Mouse (Mus musculus): ENCODE measurements at regions not wholly inside any gene's neighbourhood (a gene's known extent, or its start where the extent isn't known, plus 50 kb on each side); places are given as distances from the start of the nearest gene placed in this dataset.

DNA sequence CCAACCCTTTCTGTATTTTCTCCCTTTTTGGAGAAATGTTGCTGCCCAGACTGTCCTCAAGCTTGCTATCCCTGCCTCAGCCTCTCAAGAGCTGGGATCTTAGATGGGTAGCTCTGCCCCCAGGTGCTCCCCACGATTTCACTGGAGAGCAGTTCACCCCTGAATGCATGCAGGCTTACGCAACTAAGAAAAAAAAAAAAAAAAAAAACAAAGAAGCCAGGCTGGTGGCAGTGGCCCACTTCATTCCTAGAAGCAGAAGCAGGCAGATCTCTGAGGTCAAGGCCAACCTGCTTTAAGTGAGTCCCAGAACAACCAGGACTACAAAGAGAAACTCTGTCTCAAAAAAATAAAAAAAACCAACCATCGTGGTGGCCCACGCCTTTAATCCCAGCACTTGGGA is 51.2 kb upstream of the Fbxo11 start:
- Histone ChIP-seq H3K4me1 (no peaks in the 10 kb centered on the region), H3K27me3 (no peaks in the 10 kb centered on the region), H3K4me3 (replicated peaks) (no peak overlapping the region), H3K4me2 (no peak overlapping the region), H3K36me3 (replicated peaks) (no peaks in the 10 kb centered on the region), H3K9ac (no peak overlapping the region), H3K27ac (no peak overlapping the region), H3K9me3 (no peaks in the 10 kb centered on the region)
- ATAC-seq (ENCODE audit: low FRiP score): no peak
- 91% methylated on average over 4 of the region's 4 CpGs for WGBS

DNA sequence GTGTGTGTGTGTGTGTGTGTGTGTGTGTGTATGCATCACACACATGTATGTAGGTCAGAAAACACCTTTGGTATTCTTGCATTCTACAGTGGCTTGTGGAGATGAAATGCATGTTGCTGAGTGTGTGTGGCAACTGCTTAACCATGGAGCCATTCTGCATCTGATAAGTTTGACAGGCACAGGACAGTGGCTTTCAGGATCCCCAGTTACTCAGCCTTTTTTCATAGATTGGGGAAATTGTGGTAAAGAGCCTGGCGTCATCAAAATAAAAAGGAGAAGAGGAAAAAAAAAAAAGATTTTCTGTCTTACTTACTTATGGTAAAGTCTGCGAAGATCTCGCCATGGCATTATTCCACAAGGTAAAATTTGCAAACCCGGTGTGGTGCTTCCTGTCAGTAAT is 53.6 kb upstream of the Fbxo11 start:
- H3K36me3 ChIP-seq (replicated peaks): no peaks in the 10 kb centered on the region
- no peak overlapping the region for H3K4me2 ChIP-seq
- no peak for ATAC-seq (ENCODE audit: low FRiP score)
- H3K27ac ChIP-seq: no peak overlapping the region
- no peak overlapping the region for H3K4me3 ChIP-seq (replicated peaks)
- no peak overlapping the region for H3K9ac ChIP-seq
- 88% methylated on average over 4 of the region's 4 CpGs for WGBS
- no peaks in the 10 kb centered on the region for H3K27me3 ChIP-seq
- no peaks in the 10 kb centered on the region for H3K9me3 ChIP-seq
- no peaks in the 10 kb centered on the region for H3K4me1 ChIP-seq

DNA sequence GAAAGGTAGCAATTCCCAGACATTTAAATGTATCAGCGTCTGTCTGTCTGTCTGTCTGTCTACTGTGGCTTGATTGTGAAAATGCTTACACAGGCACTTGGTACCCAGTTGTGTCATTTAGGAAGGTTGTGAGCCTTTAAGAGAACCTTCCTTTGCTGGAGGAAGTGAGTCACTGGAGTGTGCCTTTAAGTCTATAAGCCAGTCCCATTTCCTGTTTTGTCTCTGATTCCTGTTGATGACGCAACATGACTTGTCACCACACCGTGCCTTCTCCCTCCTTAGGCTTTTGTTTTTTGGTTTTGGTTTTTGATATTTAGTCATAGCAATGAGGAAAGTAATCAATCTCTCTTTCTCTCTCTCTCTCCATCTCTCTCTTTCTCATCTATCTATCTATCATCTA is 58.6 kb upstream of the Fbxo11 start:
- Histone ChIP-seq H3K4me2 (no peak overlapping the region), H3K9me3 (no peaks in the 10 kb centered on the region), H3K27me3 (no peaks in the 10 kb centered on the region), H3K4me3 (replicated peaks) (no peak overlapping the region), H3K9ac (no peak overlapping the region), H3K4me1 (no peaks in the 10 kb centered on the region), H3K27ac (no peak overlapping the region), H3K36me3 (replicated peaks) (no peaks in the 10 kb centered on the region)
- WGBS: 93% methylated on average over 3 of the region's 3 CpGs
- no peak for ATAC-seq (ENCODE audit: low FRiP score)

DNA sequence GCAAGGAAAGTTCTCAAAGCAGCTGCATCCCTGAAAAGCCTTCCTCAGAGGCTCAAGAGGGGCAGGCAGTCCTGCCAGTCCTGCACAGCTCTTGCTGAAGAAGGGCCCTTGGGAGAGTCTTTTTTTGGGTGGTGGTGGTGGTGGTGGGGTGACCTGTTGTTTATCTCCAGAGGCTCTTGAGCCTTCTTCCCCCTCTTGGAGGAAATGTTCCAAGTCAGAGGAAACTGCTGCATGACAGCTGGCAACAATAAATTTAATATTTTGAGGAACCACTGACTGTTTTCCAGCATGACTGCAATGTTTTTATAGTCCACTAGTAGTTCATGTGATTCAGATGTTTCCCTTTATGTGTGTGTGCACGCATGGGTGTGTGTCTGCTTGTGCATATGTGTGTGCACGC is 62.0 kb upstream of the Fbxo11 start:
- H3K4me3 ChIP-seq (replicated peaks): no peak overlapping the region
- H3K27ac ChIP-seq: no peak overlapping the region
- no peaks in the 10 kb centered on the region for H3K27me3 ChIP-seq
- no peaks in the 10 kb centered on the region for H3K36me3 ChIP-seq (replicated peaks)
- H3K4me2 ChIP-seq: no peak overlapping the region
- no peaks in the 10 kb centered on the region for H3K4me1 ChIP-seq
- no peak for ATAC-seq (ENCODE audit: low FRiP score)
- H3K9ac ChIP-seq: no peak overlapping the region
- whole genome bisulfite sequencing: 94% methylated on average over 2 of the region's 2 CpGs
- H3K9me3 ChIP-seq: no peaks in the 10 kb centered on the region

DNA sequence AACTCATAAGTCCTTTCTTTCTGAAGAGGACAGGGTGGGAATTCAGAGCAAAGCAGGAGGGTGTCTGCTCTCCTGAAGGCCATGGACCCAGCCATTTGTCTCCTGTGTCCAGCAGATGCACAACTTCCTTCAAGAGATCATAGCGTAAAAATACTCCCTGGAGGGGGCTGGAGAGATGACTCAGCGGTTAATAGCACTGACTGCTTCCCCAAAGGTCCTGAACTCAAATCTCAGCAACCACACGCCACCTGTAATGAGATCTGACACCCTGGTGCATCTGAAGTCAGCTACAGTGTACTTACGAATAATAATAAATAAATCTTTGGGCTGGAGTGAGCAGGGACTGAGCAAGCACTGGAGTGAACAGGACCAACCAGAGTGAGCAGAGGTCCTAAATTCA is 66.2 kb upstream of the Fbxo11 start:
- no peaks in the 10 kb centered on the region for H3K4me1 ChIP-seq
- no peak for ATAC-seq (ENCODE audit: low FRiP score)
- WGBS: 85% methylated on average over 4 of the region's 4 CpGs
- no peak overlapping the region for H3K4me3 ChIP-seq (replicated peaks)
- H3K27me3 ChIP-seq: no peaks in the 10 kb centered on the region
- H3K9me3 ChIP-seq: no peaks in the 10 kb centered on the region
- no peak overlapping the region for H3K4me2 ChIP-seq
- H3K27ac ChIP-seq: no peak overlapping the region
- H3K36me3 ChIP-seq (replicated peaks): no peaks in the 10 kb centered on the region
- no peak overlapping the region for H3K9ac ChIP-seq

DNA sequence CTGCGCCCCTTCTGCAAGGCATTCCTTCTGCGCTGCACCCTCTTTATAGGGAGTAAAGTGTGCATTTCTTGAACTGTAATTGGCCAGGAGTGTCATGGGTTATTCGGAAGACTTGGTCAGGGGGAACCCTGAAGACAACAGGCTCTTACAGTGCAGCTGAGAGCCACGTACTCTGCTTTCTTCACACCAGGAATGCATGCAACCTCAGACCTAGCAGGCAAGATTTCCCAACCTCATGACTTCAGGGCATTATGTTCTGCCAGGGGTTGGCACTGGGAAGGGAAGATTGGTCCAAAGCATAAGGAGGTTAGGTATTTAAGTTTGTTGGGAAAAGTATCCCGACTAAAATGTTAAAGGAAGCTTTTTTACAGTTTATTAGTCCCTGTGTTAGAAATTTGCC is 66.9 kb upstream of the Fbxo11 start:
- H3K4me3 ChIP-seq (replicated peaks): no peak overlapping the region
- WGBS: 86% methylated on average over 5 of the region's 5 CpGs
- no peak overlapping the region for H3K9ac ChIP-seq
- no peak overlapping the region for H3K4me2 ChIP-seq
- no peak overlapping the region for H3K27ac ChIP-seq
- no peaks in the 10 kb centered on the region for H3K36me3 ChIP-seq (replicated peaks)
- no peak for ATAC-seq (ENCODE audit: low FRiP score)
- no peaks in the 10 kb centered on the region for H3K27me3 ChIP-seq
- no peaks in the 10 kb centered on the region for H3K4me1 ChIP-seq
- no peaks in the 10 kb centered on the region for H3K9me3 ChIP-seq

DNA sequence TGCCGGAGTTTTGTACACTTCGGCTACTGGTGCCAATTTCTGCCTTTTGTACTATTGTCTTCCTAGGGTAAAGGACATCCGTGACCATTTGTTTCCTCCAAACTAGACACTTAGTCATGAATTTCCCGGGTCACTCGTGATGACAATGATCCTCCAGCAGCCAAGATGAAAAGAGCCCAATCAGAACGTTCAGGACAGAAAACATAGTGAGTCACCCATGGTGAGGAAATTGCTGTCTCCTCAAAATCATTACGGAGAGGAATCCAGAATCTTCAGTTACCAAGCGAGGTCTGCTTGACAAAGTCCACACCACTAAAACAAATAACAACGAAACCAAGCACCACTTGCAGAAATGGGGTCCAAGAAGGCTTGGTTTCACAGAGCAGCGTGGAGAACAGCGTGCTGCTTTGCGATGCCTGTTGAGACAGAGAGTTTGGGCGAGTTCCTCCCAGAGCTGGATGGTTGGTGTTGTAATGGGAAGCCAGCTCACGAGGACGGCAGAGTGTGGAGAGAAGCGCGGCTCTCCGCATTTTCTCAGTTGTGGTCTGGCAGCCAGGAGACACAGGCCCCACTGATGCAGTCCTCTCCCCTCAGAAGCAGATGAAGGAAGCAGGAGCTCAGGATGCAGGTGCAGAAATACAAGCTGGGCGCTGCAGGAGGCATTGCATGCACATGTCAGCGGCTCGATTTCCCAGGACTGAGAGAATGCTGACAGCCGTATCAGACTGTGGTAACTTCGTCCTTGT is 67.7 kb upstream of the Fbxo11 start:
- no peak for ATAC-seq (ENCODE audit: low FRiP score)
- no peak overlapping the region for H3K4me2 ChIP-seq
- no peak overlapping the region for H3K27ac ChIP-seq
- no peak overlapping the region for H3K9ac ChIP-seq
- no peaks in the 10 kb centered on the region for H3K27me3 ChIP-seq
- H3K4me1 ChIP-seq: no peaks in the 10 kb centered on the region
- no peaks in the 10 kb centered on the region for H3K36me3 ChIP-seq (replicated peaks)
- WGBS: 82% methylated on average over 23 of the region's 23 CpGs
- H3K9me3 ChIP-seq: no peaks in the 10 kb centered on the region
- no peak overlapping the region for H3K4me3 ChIP-seq (replicated peaks)

DNA sequence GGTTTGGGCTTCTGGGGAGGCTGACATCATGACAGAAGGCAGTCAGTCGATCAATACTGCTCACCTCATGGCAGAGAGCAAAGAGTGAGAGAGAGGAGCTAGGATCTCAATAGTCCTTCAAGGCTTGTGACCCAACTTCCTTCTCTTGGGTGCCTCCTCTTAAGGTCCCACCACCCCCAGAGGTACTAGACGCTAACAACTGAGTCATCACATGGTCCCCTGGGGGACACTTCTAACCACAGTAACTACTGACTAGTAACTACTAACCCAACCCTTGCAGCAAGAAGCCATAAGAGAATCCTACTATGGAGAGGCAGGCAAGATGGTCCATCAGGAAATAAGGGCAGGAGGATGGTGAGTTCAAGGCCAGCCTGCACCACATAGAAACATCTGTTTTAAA is 69.5 kb upstream of the Fbxo11 start:
- 90% methylated on average over 2 of the region's 2 CpGs for WGBS
- H3K9me3 ChIP-seq: no peaks in the 10 kb centered on the region
- H3K4me2 ChIP-seq: no peak overlapping the region
- H3K36me3 ChIP-seq (replicated peaks): no peaks in the 10 kb centered on the region
- ATAC-seq (ENCODE audit: low FRiP score): no peak
- no peaks in the 10 kb centered on the region for H3K27me3 ChIP-seq
- no peak overlapping the region for H3K27ac ChIP-seq
- no peaks in the 10 kb centered on the region for H3K4me1 ChIP-seq
- no peak overlapping the region for H3K9ac ChIP-seq
- H3K4me3 ChIP-seq (replicated peaks): no peak overlapping the region

DNA sequence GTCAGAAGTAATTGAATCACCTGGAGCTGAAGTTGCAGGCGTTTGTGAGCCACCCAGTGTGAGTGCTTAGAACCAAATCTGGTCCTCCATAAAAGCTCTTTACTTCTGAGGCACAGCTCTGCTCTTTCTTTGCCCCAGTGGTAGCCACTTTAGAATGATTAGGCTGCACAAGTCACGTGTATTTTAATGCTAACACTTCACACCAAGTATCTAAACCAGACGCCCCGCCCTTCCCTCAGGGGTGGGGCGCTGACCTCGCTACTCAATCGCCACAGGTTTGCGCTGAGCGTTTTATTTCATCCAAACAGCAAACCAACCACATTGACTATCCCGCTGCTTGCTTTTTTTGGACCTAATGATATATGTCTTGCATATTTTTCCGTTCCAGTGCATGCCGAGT is 76.4 kb upstream of the Fbxo11 start:
- H3K27me3 ChIP-seq: no peaks in the 10 kb centered on the region
- no peak for ATAC-seq (ENCODE audit: low FRiP score)

DNA sequence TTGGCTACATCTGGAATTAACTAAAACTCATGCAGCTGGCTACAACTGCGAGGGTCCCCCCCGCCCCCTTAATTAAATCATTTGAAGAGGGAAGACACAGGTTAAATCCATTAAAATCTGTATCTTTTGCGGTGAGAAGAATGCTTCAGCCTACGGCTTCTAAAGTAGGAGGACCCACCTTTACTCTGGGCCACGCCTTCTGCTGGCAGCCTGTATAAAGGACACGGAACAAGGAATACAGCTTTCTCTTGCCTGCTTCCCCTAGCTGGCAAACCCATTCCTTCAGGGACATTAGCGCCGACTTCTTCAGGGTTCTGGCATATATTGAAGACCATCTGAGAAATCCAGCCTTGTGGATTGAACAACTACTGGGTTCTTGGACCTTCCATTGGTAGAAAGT is 76.9 kb upstream of the Fbxo11 start:
- Histone ChIP-seq H3K4me3 (replicated peaks) (no peak overlapping the region), H3K9ac (no peak overlapping the region), H3K4me2 (no peak overlapping the region), H3K4me1 (no peaks in the 10 kb centered on the region), H3K27ac (no peak overlapping the region), H3K27me3 (no peaks in the 10 kb centered on the region), H3K9me3 (no peaks in the 10 kb centered on the region), H3K36me3 (replicated peaks) (no peaks in the 10 kb centered on the region)
- WGBS: 54% methylated on average over 8 of the region's 8 CpGs
- ATAC-seq (ENCODE audit: low FRiP score): no peak

More for the DNA sequence above, 76.4 kb upstream of the Fbxo11 start:
- Histone ChIP-seq H3K9ac (no peak overlapping the region), H3K4me3 (replicated peaks) (no peak overlapping the region), H3K27ac (no peak overlapping the region), H3K9me3 (no peaks in the 10 kb centered on the region), H3K36me3 (replicated peaks) (no peaks in the 10 kb centered on the region), H3K4me2 (no peak overlapping the region), H3K4me1 (no peaks in the 10 kb centered on the region)
- 49% methylated on average over 12 of the region's 12 CpGs for WGBS

DNA sequence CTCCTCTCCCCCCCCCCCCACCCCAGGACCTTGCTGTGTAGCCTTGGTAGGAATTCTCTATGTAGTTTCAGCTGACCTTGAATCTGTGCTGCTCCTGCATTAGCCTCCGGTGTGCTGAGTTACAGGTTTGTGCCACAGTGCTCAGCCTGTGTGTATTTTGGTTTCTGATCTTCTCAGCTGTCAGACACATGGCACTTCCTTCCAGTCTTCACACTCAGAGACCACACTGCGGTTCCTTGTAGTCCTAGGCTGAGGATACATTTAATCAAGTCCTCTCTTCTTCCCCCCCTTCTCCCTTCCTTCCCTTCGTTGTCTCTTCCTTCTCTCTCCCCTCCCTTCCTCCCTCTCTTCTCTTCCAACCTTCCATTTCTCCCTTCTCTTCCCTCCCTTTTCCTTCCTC is 77.7 kb upstream of the Fbxo11 start:
- no peak overlapping the region for H3K9ac ChIP-seq
- no peaks in the 10 kb centered on the region for H3K36me3 ChIP-seq (replicated peaks)
- H3K4me1 ChIP-seq: no peaks in the 10 kb centered on the region
- H3K27ac ChIP-seq: no peak overlapping the region
- 82% methylated on average over 3 of the region's 3 CpGs for WGBS
- no peak for ATAC-seq (ENCODE audit: low FRiP score)
- no peaks in the 10 kb centered on the region for H3K9me3 ChIP-seq
- H3K4me2 ChIP-seq: no peak overlapping the region
- H3K27me3 ChIP-seq: no peaks in the 10 kb centered on the region
- H3K4me3 ChIP-seq (replicated peaks): no peak overlapping the region

DNA sequence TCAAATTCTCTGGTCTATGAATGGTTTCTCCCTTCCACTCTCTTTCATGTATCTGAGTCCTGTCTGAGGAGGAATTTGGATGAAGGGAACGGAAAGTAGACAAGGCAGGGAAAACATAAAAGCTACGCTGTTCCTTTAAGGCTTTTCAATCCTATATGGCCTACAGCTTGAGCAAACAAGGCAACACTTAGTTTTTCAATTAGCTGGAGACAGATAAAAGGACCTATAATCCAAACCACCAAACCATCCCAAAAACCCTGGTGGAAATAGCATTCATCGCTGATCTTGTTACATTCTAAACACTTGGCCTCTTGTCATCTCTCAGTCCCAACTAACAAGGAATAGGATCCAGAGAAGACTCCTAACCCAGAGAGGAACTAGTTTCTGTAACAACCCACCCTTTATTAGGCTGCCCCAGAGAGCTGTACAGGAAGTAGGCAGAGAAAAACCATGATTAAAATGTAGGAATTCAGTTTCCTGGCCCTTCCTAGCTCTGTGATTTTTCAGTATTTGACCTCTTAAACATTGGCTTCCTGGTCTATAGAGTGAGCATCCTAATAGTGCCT is 78.4 kb upstream of the Fbxo11 start:
- Histone ChIP-seq H3K9ac (no peak overlapping the region), H3K27ac (no peak overlapping the region), H3K4me1 (no peaks in the 10 kb centered on the region), H3K27me3 (no peaks in the 10 kb centered on the region), H3K36me3 (replicated peaks) (no peaks in the 10 kb centered on the region), H3K4me2 (no peak overlapping the region), H3K9me3 (no peaks in the 10 kb centered on the region), H3K4me3 (replicated peaks) (no peak overlapping the region)
- ATAC-seq (ENCODE audit: low FRiP score): no peak
- 83% methylated on average over 3 of the region's 3 CpGs for WGBS

DNA sequence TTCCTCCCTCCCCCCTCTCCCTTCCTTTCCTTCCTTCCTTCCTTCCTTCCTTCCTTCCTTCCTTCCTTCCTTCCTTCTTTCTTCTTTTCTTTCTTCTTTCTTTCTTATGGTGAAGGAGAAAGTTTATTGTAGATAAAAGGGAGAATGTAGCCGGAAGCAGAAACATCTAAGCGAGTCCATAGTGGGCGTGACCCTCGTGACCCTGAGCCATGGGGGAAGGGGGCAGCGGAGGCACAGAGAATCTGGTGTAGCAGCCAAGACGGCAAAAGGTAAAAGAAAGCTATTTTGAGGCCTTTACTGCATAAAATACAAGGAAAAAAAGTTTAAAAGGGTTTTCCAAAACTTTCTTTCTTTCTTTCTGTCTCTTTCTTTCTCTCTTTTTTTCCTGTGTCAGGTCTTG is 93.5 kb upstream of the Fbxo11 start:
- ATAC-seq (ENCODE audit: low FRiP score): no peak
- WGBS: 9% methylated on average over 6 of the region's 6 CpGs
- Histone ChIP-seq H3K9me3 (no peaks in the 10 kb centered on the region), H3K4me3 (replicated peaks) (no peak overlapping the region), H3K9ac (no peak overlapping the region), H3K27me3 (peaks cover 13% of the 10 kb centered on the region), H3K27ac (no peak overlapping the region), H3K36me3 (replicated peaks) (no peaks in the 10 kb centered on the region), H3K4me2 (no peak overlapping the region), H3K4me1 (peaks cover 10% of the 10 kb centered on the region)

Data from forebrain, embryonic 12.5 days (tissue).